Mouse (Mus musculus) G1E-ER4 (cell line): ENCODE results near the gene 3110082I17Rik. TPM values are rescaled to one million over a fixed set of nuclear protein-coding genes. Genes with fewer than 3 reads are reported as not detected.

ENCODE experiments used
- GATA1 ChIP-seq: IDR thresholded peaks from one replicate; pipeline ENCODE4 v1.8.0; 2012; ENCODE audit warnings: low read length, inconsistent platforms
- polyA plus RNA-seq: library from polyadenylated mRNA; stranded (reverse); fragments of >175 nt; gene quantifications from 2 replicates; pipeline ENCODE4 v1.2.3, GENCODE M21; 2012

Gene 3110082I17Rik
- polyA plus RNA-seq, 1 experiment = 79.0 TPM

DNA sequence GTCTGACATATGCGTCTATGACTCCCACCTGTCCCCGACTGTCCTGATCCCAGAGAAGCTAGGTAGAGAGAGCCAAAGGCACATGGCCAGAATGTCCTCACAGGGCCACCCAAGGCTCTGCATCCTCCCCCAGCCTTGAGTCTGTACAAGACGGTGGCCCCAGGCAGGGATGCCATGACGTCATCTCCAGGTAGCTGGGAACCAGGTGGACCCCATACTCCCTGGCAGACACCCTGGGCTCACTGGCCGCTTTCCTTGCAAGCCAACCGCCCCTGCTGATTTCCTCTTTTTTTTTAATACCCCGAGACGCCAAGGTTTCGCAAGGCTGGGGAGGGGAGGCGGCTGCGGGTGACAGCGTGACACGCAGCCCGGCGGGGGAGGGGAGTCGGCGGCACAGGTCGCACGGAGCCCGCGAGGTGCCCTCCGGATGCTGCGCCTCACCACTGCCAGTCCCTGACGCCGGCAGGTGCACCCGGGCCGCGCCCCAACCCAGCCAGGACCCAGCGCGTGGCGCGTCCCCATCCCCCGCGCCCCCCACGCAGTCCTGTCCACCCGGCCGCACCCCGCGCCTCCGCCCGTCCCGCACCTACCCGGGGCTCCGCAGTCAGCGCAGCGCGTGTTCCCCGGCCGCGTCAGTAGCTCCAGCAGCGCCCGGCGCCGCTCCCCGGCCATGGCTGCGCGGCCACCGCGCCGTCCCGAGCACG lies 135.5 kb downstream of the 3110082I17Rik start:
- no peak for TF ChIP-seq GATA1

- TF ChIP-seq GATA1 = no peak
Observed at GRCm38 (mm10) chr5:139324045-139324491, 136.3 kb downstream of the 3110082I17Rik start.

DNA sequence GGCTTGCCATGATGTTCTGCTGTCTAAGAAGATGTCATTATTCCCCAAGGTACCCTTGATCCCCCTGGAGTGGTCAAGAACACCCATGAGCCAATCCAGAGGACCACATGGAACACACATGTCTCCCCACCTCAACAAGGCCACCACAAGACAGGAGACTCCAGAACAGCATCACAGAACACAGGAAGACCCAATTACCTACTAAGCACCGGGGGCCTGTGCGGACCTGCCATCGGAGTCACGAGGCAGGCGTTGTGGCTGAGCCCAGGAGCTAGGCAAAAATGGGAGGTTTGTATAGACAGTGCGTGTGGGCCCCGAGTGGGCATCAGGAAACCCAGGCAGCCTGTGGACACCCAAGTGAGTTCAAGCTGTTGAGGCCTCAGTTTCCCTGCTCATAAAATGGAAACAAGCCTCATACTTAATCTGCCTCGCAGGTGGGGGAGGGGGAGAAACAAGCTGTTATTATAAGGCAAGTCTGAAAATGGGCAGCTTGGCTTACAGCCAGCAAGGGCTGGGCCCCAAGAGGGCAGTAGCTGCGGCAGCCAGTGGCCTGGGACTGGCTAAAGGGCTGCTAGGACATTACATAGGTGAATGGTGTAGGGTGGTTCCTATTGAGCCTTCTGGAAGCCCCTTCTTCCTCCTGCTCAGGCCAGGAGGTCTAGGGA lies 136.9 kb downstream of the 3110082I17Rik start:
- TF ChIP-seq GATA1 = no peak

GRCm38 (mm10) chr5:139321331-139321730 lies 139.0 kb downstream of the 3110082I17Rik start:
- no peak for TF ChIP-seq GATA1

DNA sequence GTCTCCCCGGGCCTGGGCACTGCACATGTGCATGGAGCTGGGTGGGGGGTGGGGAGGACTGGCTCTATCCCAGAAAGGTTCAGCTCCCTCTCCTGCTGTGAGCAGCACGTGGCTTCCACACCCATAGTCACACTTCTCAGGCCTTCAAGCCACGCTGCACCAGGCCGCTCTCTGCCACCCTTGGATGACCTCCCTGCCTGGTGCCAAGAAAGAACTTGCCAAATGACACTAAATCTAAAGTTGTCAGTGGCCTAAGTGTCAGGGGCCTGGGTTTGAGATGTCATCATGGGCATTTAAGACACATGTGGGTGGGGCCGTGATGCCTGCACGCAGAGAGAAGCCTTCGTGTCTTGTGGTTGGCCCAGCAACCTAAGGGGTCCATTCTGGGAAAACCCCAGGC lies 139.9 kb downstream of the 3110082I17Rik start:
- TF ChIP-seq GATA1 = no peak

GRCm38 (mm10) chr5:139317751-139318504 lies 142.4 kb downstream of the 3110082I17Rik start:
- TF ChIP-seq GATA1 = no peak

GRCm38 (mm10) chr5:139316982-139317675 lies 143.2 kb downstream of the 3110082I17Rik start:
- TF ChIP-seq GATA1 = no peak

DNA sequence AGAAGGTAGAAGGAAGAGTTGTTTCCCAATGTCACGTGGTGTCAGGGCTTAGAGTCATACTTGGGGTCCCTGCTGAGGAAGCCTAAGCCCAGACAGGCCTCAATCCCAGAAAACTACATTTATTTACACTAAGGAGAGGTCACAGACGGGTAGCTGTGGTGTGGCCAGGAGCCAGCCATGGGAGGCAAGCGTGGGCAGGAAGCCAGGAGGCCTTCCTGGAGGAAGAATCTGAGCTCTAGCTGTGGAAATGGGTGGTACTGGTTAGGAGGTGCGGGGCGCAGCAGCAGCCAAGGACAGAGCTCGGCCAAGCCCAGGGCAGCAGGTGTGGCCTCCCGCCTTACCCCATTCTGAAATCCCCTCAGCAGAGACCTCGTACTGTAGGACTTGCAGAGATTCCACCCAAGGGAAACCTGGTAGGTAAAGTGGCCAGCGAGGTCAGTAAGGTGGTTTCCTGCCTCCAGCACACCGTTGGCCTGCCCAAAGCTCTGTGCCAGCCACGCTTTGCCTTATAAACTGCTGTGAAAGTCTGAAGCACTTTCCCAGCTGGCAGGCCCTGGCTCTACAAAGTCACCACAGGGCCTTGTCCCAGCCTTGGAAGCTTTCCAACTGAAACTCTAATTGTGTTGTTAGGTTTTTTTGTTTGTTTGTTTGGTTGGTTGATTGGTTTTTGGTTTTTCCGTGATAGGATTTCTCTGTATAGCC lies 145.2 kb downstream of the 3110082I17Rik start:
- TF ChIP-seq GATA1 = no peak

GRCm38 (mm10) chr5:139313536-139313935 lies 146.8 kb downstream of the 3110082I17Rik start:
- TF ChIP-seq GATA1 = no peak

DNA sequence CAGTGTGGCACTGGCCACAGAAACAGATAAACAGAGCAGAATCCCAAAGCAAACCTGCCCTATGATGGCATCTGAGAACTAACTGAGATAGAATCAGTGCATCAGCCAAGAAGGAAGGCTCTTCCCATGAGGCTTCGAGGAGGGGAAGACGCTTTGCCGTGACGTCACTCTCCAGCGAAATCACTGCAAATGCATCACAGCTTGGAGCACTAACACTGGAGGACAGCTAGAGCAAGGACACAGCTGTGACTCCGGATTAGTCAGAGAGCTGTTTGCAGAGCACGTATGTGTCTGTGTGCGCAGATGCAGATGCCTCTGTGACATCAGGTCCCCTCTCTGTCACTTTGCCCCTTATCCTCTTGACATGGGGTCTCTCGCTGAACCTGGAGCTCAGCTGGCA lies 148.5 kb downstream of the 3110082I17Rik start:
- TF ChIP-seq GATA1 = no peak

DNA sequence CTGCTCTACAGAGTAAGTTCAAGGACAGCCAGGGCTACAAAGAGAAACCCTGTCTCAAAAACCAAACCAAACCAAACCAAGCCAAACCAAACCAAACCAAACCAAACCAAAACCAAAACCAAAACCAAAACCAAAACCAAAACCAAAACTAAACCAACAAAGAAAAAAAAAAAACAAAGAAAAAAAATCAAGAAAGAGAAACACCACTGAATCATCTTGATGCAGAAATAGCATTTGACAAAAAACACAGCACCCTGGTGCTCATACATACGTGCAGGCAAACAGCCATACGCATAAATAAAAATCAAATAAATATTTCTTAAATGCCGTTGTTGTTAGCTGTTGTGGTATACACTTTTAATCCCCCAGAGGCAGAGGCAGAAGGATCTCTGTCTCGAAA lies 149.8 kb downstream of the 3110082I17Rik start:
- no peak for TF ChIP-seq GATA1

GRCm38 (mm10) chr5:139309946-139310345 lies 150.4 kb downstream of the 3110082I17Rik start:
- TF ChIP-seq GATA1 = no peak

Other genes starting within 250 kb of the 3110082I17Rik start
- gene Get4, start 208.2 kb downstream of the 3110082I17Rik start, polyA plus RNA-seq = 84.1 and 121 TPM in 2 replicates
- gene Adap1, start 134.9 kb downstream of the 3110082I17Rik start, polyA plus RNA-seq = 0.03 and 0.06 TPM in 2 replicates
- 57.2 and 76.6 TPM in 2 replicates for gene Cox19, start 109.1 kb downstream of the 3110082I17Rik start, polyA plus RNA-seq
- not detected in 2 replicates for gene Cyp2w1, start 107.9 kb downstream of the 3110082I17Rik start, polyA plus RNA-seq
- gene Gpr146, start 82.8 kb downstream of the 3110082I17Rik start, polyA plus RNA-seq = 15.4 and 15.9 TPM in 2 replicates
- 0.04 and 0.05 TPM in 2 replicates for gene C130050O18Rik, start 55.2 kb downstream of the 3110082I17Rik start, polyA plus RNA-seq
- gene Gper1, start 37.4 kb downstream of the 3110082I17Rik start, polyA plus RNA-seq = not detected in 2 replicates
- 2.8 and 3.1 TPM in 2 replicates for gene Zfand2a, start 24.0 kb upstream of the 3110082I17Rik start, polyA plus RNA-seq
- gene Uncx, start 83.0 kb upstream of the 3110082I17Rik start, polyA plus RNA-seq = not detected in 2 replicates